Mouse (Mus musculus): ENCODE measurements around the gene Aldh18a1. TPM values are rescaled to one million over a fixed set of nuclear protein-coding genes. Genes with fewer than 3 reads are reported as not detected.

The Aldh18a1 gene
- 70.1 TPM in 2 replicates for polyA plus RNA-seq (2014; fragmentation: Nextera tagmentation; extraction: Ambion mirVana)

- Histone ChIP-seq H3K4me1 (ENCODE audit: insufficient read depth) (0 out of 2 replicates have a peak, but pooled peaks cover 8% of the 10 kb centered on the region), H3K36me3 (ENCODE audit: insufficient read depth) (peaks cover 25% of the 10 kb centered on the region), H3K27me3 (ENCODE audit: insufficient read depth, low read length) (no peaks in the 10 kb centered on the region), H3K9me3 (ENCODE audit: low read depth, low read length) (no peaks in the 10 kb centered on the region), H3K27ac (ENCODE audit: low read depth) (peak within 1 kb of the TSS; percentile 10), H3K4me3 (ENCODE audit: low read depth, low read length) (peak within 1 kb of the TSS; percentile 68), H3K9ac (peak within 1 kb of the TSS; percentile 64), H3K4me2 (peak within 1 kb of the TSS; percentile 88)
- DNase-seq (peak; percentile 98), ATAC-seq (ENCODE audit: insufficient read depth) (peak; percentile 94)
- peak; percentile 35; the same call in 1 of the 2 replicates for TF ChIP-seq CTCF (IDR thresholded peaks at IDR 0.05; ENCODE audit: low read depth)
- under 1% methylated on average over 34 of the region's 34 CpGs for WGBS
These were observed at the start of gene Aldh18a1 for GRCm38 (mm10) chr19:40588293-40588654. Aldh18a1 (minus strand) TSS chr19:40588463.

GRCm38 (mm10) chr19:40637601-40638000, 49.3 kb upstream of the Aldh18a1 start:
- ATAC-seq (ENCODE audit: insufficient read depth) (no peak), DNase-seq (no peak)
- Histone ChIP-seq H3K36me3 (ENCODE audit: insufficient read depth) (no peaks in the 10 kb centered on the region), H3K4me2 (no peak overlapping the region), H3K9me3 (ENCODE audit: low read depth, low read length) (no peaks in the 10 kb centered on the region), H3K4me3 (ENCODE audit: low read depth, low read length) (no peak overlapping the region), H3K27ac (ENCODE audit: low read depth) (0 out of 2 replicates have a peak overlapping the region, but pooled peaks have one; percentile 13), H3K4me1 (ENCODE audit: insufficient read depth) (no peaks in the 10 kb centered on the region), H3K9ac (no peak overlapping the region), H3K27me3 (ENCODE audit: insufficient read depth, low read length) (no peaks in the 10 kb centered on the region)
- no peak for TF ChIP-seq CTCF (IDR thresholded peaks at IDR 0.05; ENCODE audit: low read depth)
- WGBS, result 70% methylated on average over 7 of the region's 7 CpGs

DNA sequence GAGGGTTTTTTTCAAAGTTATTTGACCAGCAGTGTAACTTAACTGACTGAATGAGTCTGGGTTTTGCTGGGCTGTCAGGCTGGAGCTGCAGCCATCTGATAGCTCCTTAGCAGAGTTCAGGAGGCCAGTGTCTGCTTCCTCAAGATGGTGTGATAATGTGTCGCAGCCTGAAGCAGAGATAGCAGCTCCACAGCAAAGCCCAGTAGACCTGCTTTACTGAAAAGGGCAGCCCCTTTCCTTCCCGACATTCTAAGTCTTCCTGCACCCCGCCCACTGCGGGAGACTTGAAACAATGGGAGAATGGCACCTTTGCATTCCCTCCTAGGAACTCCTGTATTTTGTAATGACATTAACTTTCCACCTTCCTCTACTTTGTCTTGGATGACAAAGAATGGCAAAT, 48.8 kb upstream of the Aldh18a1 start:
- H3K4me1 ChIP-seq (ENCODE audit: insufficient read depth), result no peaks in the 10 kb centered on the region
- no peak overlapping the region for H3K4me3 ChIP-seq (ENCODE audit: low read depth, low read length)
- TF ChIP-seq CTCF (IDR thresholded peaks at IDR 0.05; ENCODE audit: low read depth), result no peak
- H3K9me3 ChIP-seq (ENCODE audit: low read depth, low read length), result no peaks in the 10 kb centered on the region
- WGBS, result 36% methylated on average over 4 of the region's 4 CpGs
- H3K27ac ChIP-seq (ENCODE audit: low read depth), result peak overlapping the region; percentile 13; the same call in 1 of the 2 replicates
- peak; percentile 56 for DNase-seq
- ATAC-seq (ENCODE audit: insufficient read depth), result no peak
- no peak overlapping the region for H3K4me2 ChIP-seq
- H3K9ac ChIP-seq, result no peak overlapping the region
- H3K36me3 ChIP-seq (ENCODE audit: insufficient read depth), result no peaks in the 10 kb centered on the region
- no peaks in the 10 kb centered on the region for H3K27me3 ChIP-seq (ENCODE audit: insufficient read depth, low read length)

- WGBS, result 73% methylated on average over 1 of the region's 1 CpGs
- Histone ChIP-seq H3K27me3 (ENCODE audit: insufficient read depth, low read length) (no peaks in the 10 kb centered on the region), H3K4me1 (ENCODE audit: insufficient read depth) (no peaks in the 10 kb centered on the region), H3K9me3 (ENCODE audit: low read depth, low read length) (no peaks in the 10 kb centered on the region), H3K4me2 (no peak overlapping the region), H3K27ac (ENCODE audit: low read depth) (no peak overlapping the region), H3K36me3 (ENCODE audit: insufficient read depth) (no peaks in the 10 kb centered on the region), H3K4me3 (ENCODE audit: low read depth, low read length) (no peak overlapping the region), H3K9ac (no peak overlapping the region)
- TF ChIP-seq CTCF (IDR thresholded peaks at IDR 0.05; ENCODE audit: low read depth), result peak; percentile 28
- no peak for DNase-seq
- no peak for ATAC-seq (ENCODE audit: insufficient read depth)
These were observed 44.9 kb upstream of the Aldh18a1 start for GRCm38 (mm10) chr19:40633144-40633543.

- Histone ChIP-seq H3K27me3 (ENCODE audit: insufficient read depth, low read length) (no peaks in the 10 kb centered on the region), H3K4me3 (ENCODE audit: low read depth, low read length) (no peak overlapping the region), H3K27ac (ENCODE audit: low read depth) (no peak overlapping the region), H3K9ac (no peak overlapping the region), H3K36me3 (ENCODE audit: insufficient read depth) (no peaks in the 10 kb centered on the region), H3K4me2 (no peak overlapping the region), H3K4me1 (ENCODE audit: insufficient read depth) (no peaks in the 10 kb centered on the region), H3K9me3 (ENCODE audit: low read depth, low read length) (no peaks in the 10 kb centered on the region)
- no peak for ATAC-seq (ENCODE audit: insufficient read depth)
- no peak for DNase-seq
- WGBS, result 77% methylated on average over 5 of the region's 5 CpGs
- TF ChIP-seq CTCF (IDR thresholded peaks at IDR 0.05; ENCODE audit: low read depth), result no peak
These were observed 44.4 kb upstream of the Aldh18a1 start for GRCm38 (mm10) chr19:40632668-40633067.

GRCm38 (mm10) chr19:40632193-40632592, 43.9 kb upstream of the Aldh18a1 start:
- H3K9me3 ChIP-seq (ENCODE audit: low read depth, low read length), result no peaks in the 10 kb centered on the region
- no peaks in the 10 kb centered on the region for H3K27me3 ChIP-seq (ENCODE audit: insufficient read depth, low read length)
- no peaks in the 10 kb centered on the region for H3K36me3 ChIP-seq (ENCODE audit: insufficient read depth)
- H3K9ac ChIP-seq, result no peak overlapping the region
- peak; percentile 64 for DNase-seq
- H3K27ac ChIP-seq (ENCODE audit: low read depth), result no peak overlapping the region
- WGBS, result 25% methylated on average over 3 of the region's 3 CpGs
- no peak overlapping the region for H3K4me3 ChIP-seq (ENCODE audit: low read depth, low read length)
- ATAC-seq (ENCODE audit: insufficient read depth), result peak; percentile 44; the same call in 1 of the 2 replicates
- no peak overlapping the region for H3K4me2 ChIP-seq
- H3K4me1 ChIP-seq (ENCODE audit: insufficient read depth), result no peaks in the 10 kb centered on the region
- TF ChIP-seq CTCF (IDR thresholded peaks at IDR 0.05; ENCODE audit: low read depth), result no peak

DNA sequence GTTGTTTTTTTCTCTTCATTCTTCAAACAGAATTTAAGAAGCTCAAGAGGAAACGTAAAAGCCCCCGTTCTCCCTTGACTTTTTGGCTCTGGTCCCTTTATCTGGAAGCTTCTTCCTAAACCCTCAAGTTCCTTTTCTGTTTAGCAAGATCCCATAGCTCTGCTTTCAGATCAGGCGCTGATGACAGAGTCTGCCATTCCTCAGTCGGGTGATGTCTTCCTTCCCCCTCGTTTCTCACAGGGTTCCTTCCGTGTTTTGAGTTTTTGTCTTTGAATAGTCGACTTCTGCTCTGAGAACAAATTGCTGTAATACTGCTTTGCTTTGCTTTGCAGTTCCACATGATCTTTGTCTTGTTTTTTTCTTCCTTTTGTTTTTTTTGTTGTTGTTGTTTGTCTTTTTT, 42.3 kb upstream of the Aldh18a1 start:
- WGBS, result 57% methylated on average over 7 of the region's 7 CpGs
- Histone ChIP-seq H3K27me3 (ENCODE audit: insufficient read depth, low read length) (no peaks in the 10 kb centered on the region), H3K27ac (ENCODE audit: low read depth) (peak overlapping the region; percentile 6; the same call in 1 of the 2 replicates), H3K4me2 (no peak overlapping the region), H3K36me3 (ENCODE audit: insufficient read depth) (no peaks in the 10 kb centered on the region), H3K4me3 (ENCODE audit: low read depth, low read length) (no peak overlapping the region), H3K9ac (no peak overlapping the region), H3K4me1 (ENCODE audit: insufficient read depth) (no peaks in the 10 kb centered on the region), H3K9me3 (ENCODE audit: low read depth, low read length) (no peaks in the 10 kb centered on the region)
- DNase-seq (no peak), ATAC-seq (ENCODE audit: insufficient read depth) (no peak)
- TF ChIP-seq CTCF (IDR thresholded peaks at IDR 0.05; ENCODE audit: low read depth), result no peak
